Mouse (Mus musculus): ENCODE results near the gene Slc4a4.

GRCm38 (mm10) chr5:89068072-89068471 is 181.5 kb downstream of the Slc4a4 start:
- no peak for TF ChIP-seq CTCF (IDR thresholded peaks at IDR 0.05; ENCODE audit: insufficient read depth, low read depth, low read length)
- no peak for TF ChIP-seq POLR2A (IDR thresholded peaks at IDR 0.05; ENCODE audit: insufficient read depth, low read depth, low read length)

Measured in olfactory bulb, adult 2 months (tissue).